Mouse (Mus musculus) thymus, adult 2 months (tissue): Measurements from ENCODE around the gene Hmga1b. TPM values are rescaled to one million over a fixed set of nuclear protein-coding genes. Genes with fewer than 3 reads are reported as not detected.
"Not testable (repeated sequence)": the region's sequence is repeated elsewhere in the genome, so short reads cannot be mapped to it uniquely, and the experiment has no call there.

Source experiments
- DNase-seq: peaks from one replicate; pipeline ENCODE4 v3.0.0; 2021
- H3K27ac ChIP-seq: fragments of 200-500 bp; 2 replicates; pipeline ENCODE4 v1.5.1; 2012; ENCODE audit warnings: low read length, control low read depth; ENCODE audit not compliant: control insufficient read depth, insufficient read depth
- H3K27me3 ChIP-seq: fragments of 200-500 bp; 2 replicates; pipeline ENCODE4 v1.6.1; 2012; ENCODE audit warnings: mild to moderate bottlenecking, low read length, moderate library complexity, mixed read lengths; ENCODE audit not compliant: control insufficient read depth, insufficient read depth
- H3K36me3 ChIP-seq: fragments of 200-500 bp; 2 replicates; pipeline ENCODE4 v1.6.1; 2012; ENCODE audit warnings: mild to moderate bottlenecking, low read length, moderate library complexity; ENCODE audit not compliant: control insufficient read depth, insufficient read depth
- H3K4me1 ChIP-seq: fragments of 200-500 bp; replicated peaks from 2 replicates; pipeline ENCODE4 v1.6.1; 2012; ENCODE audit warnings: low read length; ENCODE audit not compliant: control insufficient read depth, insufficient read depth
- H3K4me3 ChIP-seq: fragments of 200-500 bp; 2 replicates; pipeline ENCODE4 v1.5.1; 2012; ENCODE audit warnings: mild to moderate bottlenecking, low read length, control low read depth, moderate library complexity; ENCODE audit not compliant: control insufficient read depth, insufficient read depth
- CTCF ChIP-seq: fragments of 200-500 bp; IDR thresholded peaks from 2 replicates; pipeline ENCODE4 v1.5.1; 2012; ENCODE audit warnings: mild to moderate bottlenecking, control low read depth, low read length, moderate library complexity, borderline replicate concordance; ENCODE audit not compliant: control insufficient read depth, poor library complexity, insufficient read depth; ENCODE audit errors: extremely low read depth
- POLR2A ChIP-seq: fragments of 200-500 bp; IDR thresholded peaks from 2 replicates; pipeline ENCODE4 v1.6.1; 2012; ENCODE audit warnings: mild to moderate bottlenecking, low read length, control low read depth, moderate library complexity; ENCODE audit not compliant: control insufficient read depth, poor library complexity, insufficient read depth; ENCODE audit errors: extremely low read depth
- WGBS: fragments of 180-500 bp; shearing (Covaris S2); methylation state at CpG from one replicate; pipeline ENCODE4 v1.1.7; 2018; 5-methylcytosine and 5-hydroxymethylcytosine counted together
- polyA plus RNA-seq: library from polyadenylated mRNA; depleted of rRNA; stranded (reverse); fragments of >200 nt; gene quantifications from 2 replicates; pipeline ENCODE4 v1.2.3, GENCODE M21; 2012; rRNA removed

Hmga1b gene
- 3.3 and 4.5 TPM in 2 replicates for polyA plus RNA-seq

DNA sequence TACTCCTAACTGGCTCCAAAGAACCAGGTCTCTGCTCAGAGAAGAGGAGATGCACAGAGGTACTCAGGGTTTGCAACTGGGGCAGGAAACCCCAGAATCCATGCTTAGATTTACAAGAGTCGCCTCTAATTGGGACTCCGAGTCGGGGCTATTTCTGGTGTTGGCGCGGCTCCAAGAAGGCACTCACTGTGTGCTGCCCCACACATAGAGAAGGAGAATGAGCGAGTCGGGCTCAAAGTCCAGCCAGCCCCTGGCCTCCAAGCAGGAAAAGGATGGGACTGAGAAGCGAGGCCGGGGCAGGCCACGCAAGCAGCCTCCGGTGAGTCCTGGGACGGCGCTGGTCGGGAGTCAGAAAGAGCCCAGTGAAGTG, at the start of gene Hmga1b:
Hmga1b (plus strand) TSS at position 123 of the 370 bp plus-strand sequence.
- not testable (repeated sequence) for H3K4me3 ChIP-seq, DNase-seq, H3K27ac ChIP-seq, H3K27me3 ChIP-seq, H3K4me1 ChIP-seq, H3K36me3 ChIP-seq
- WGBS = 25% methylated on average over 14 of the region's 14 CpGs

DNA sequence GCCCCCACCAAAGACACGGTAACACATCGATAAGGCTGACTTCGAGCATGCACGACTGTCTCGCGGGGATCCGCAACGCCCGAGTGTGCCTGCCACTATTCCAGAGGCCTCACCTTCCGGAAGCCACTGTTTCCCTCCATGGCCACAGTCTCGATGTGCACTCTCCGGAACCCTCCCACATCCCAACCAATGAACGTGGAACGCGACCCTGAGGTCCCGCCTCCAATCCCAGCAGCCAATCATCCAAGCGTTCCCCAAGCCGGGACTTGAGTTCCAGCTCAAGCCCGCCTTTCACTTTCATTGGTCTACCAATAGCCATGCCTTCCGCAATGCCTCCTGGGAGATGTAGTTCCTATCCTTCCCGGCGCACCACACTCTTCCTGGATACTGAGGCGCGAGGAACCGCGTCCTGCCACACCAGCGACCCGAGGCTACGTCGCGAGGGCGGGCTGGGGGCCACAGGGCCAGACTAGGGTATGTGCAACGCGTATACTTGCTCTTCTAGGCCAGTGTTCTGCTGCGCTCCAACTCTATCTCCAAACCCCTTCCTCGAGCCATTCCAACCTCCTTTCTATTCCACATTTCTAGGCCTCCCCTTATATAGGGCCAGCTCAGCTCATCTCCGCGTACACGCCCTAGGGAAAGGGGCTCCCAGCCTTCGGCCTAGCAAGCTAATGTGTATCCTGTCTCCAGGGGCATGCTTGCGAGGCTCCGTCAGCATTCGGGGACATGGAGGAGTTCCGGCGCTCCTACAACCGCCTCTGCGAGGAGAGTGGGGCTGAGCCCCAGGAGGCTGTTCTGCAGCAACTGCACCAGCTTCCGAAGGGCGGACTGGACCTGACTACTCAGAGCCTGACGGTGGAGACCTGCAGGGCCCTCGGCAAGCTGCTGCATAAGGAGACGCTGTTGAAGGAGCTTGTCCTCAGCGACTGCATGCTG, 48.7 kb upstream of the Hmga1b start, which contains the start of the genes Cenpx and Lrrc45:
Cenpx (minus strand) TSS at position 159 of the 939 bp plus-strand sequence.
Lrrc45 (plus strand) TSS at position 346 of the 939 bp plus-strand sequence.
- Histone ChIP-seq H3K27ac (no peak within 1 kb of the TSS), H3K27me3 (no peaks in the 10 kb centered on the region), H3K4me3 (peak within 1 kb of the TSS; percentile 60), H3K36me3 (no peaks in the 10 kb centered on the region), H3K4me1 (peaks cover 15% of the 10 kb centered on the region)
- WGBS = 1% methylated on average over 53 of the region's 53 CpGs
- peak; percentile 98 for DNase-seq
- TF ChIP-seq CTCF (no peak), POLR2A (no peak; the same call in none of the 2 replicates)

GRCm38 (mm10) chr11:120714546-120714945, 48.0 kb upstream of the Hmga1b start:
- no peak for TF ChIP-seq POLR2A
- no peak for TF ChIP-seq CTCF

GRCm38 (mm10) chr11:120715131-120715530, 47.5 kb upstream of the Hmga1b start:
- Histone ChIP-seq H3K4me1 (peaks cover 15% of the 10 kb centered on the region), H3K27ac (no peak overlapping the region), H3K4me3 (no peak overlapping the region), H3K27me3 (no peaks in the 10 kb centered on the region), H3K36me3 (no peaks in the 10 kb centered on the region)
- TF ChIP-seq POLR2A (no peak), CTCF (no peak)
- DNase-seq = no peak
- WGBS = 94% methylated on average over 9 of the region's 9 CpGs

More at GRCm38 (mm10) chr11:120714546-120714945, 48.0 kb upstream of the Hmga1b start:
- no peak for DNase-seq
- H3K27me3 ChIP-seq = no peaks in the 10 kb centered on the region
- H3K4me3 ChIP-seq = peak overlapping the region; percentile 60
- H3K36me3 ChIP-seq = no peaks in the 10 kb centered on the region
- WGBS = 52% methylated on average over 10 of the region's 10 CpGs
- H3K27ac ChIP-seq = no peak overlapping the region
- peaks cover 15% of the 10 kb centered on the region for H3K4me1 ChIP-seq

DNA sequence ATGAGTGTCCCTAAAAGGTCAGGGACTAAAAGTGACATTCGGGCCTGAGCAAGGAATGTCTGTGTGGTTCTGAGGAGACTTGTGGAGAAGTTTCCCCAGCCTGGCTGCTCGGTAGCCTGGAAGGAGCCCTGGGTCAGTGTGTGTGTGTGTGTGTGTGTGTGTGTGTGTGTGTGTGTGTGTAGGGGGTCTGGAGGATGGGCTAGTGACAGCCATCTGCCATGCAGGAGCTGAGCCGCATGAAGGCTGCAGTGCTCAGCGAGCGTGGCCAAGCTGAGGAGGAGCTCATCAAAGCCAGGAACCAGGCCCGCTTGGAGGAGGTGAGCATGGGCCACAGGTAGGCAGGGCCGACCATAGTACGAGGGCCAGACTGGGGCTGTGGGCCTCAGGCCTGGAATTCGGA, 43.4 kb upstream of the Hmga1b start:
- no peaks in the 10 kb centered on the region for H3K36me3 ChIP-seq
- no peaks in the 10 kb centered on the region; the same call in 1 of the 2 replicates for H3K27me3 ChIP-seq
- peaks cover 26% of the 10 kb centered on the region for H3K4me1 ChIP-seq
- TF ChIP-seq CTCF (no peak), POLR2A (no peak)
- WGBS = 98% methylated on average over 9 of the region's 9 CpGs
- DNase-seq = no peak
- H3K4me3 ChIP-seq = no peak overlapping the region
- no peak overlapping the region for H3K27ac ChIP-seq

DNA sequence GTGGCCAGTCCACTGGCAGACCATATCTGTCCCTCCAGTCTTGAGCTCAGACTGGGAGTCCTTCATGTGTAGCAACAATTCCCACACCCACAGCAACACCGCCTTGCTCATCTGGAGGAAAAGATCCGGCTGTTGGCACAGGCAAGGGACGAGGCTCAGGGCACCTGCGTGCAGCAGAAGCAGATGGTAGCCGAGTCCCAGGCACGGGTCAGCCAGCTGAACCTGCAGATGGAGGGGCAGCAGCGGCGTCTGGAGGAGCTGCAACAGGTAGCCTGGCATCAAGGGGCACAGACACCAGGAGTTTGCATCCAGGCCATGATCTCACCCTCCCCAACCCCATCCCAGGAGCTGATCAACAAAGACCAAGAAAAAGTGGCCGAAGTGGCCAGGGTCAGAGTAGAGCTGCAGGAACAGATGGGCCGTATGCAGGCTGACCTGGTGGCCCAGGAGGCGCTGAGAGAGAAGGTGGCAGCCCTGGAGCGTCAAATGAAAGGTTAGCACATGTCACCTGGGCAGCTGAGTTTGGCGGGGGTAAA, 42.7 kb upstream of the Hmga1b start:
- H3K4me3 ChIP-seq = no peak overlapping the region
- whole genome bisulfite sequencing = 97% methylated on average over 13 of the region's 13 CpGs
- peaks cover 20% of the 10 kb centered on the region for H3K4me1 ChIP-seq
- no peaks in the 10 kb centered on the region; the same call in 1 of the 2 replicates for H3K27me3 ChIP-seq
- H3K36me3 ChIP-seq = no peaks in the 10 kb centered on the region
- TF ChIP-seq CTCF = no peak
- no peak for TF ChIP-seq POLR2A
- no peak overlapping the region for H3K27ac ChIP-seq
- no peak for DNase-seq
